Mouse (Mus musculus) adrenal gland, postnatal 36 days (tissue): ENCODE results near the gene Gjc2. TPM values are rescaled to one million over a fixed set of nuclear protein-coding genes. Genes with fewer than 3 reads are reported as not detected.

ENCODE experiments used
- total RNA-seq, 2 experiments: library from RNA; stranded (reverse); gene quantifications; 2 replicates each; pipeline ENCODE4 v1.2.3; 2021

The Gjc2 gene
- total RNA-seq, 2 experiments from 2014 or later: 0.40 TPM

Other genes starting within 250 kb of the Gjc2 start
- 100 to 1,000 TPM; 173 to 181 TPM for gene Rnf187, start 244.3 kb downstream of the Gjc2 start, total RNA-seq
- 1 to 10 TPM; 4.5 to 5.8 TPM for gene Hist3h2ba, start 234.3 kb downstream of the Gjc2 start, total RNA-seq
- 10 to 100 TPM; 20.0 to 21.8 TPM for gene Hist3h2a, start 228.5 kb downstream of the Gjc2 start, total RNA-seq
- gene Trim17, start 228.5 kb downstream of the Gjc2 start, total RNA-seq: under 1 TPM; 0.10 to 0.26 TPM
- gene Trim11, start 205.1 kb downstream of the Gjc2 start, total RNA-seq: 10 to 100 TPM; 23.7 to 25.5 TPM
- under 1 TPM; 0.93 to 0.95 TPM for gene Obscn, start 46.8 kb downstream of the Gjc2 start, total RNA-seq
- gene Iba57, start 19.5 kb downstream of the Gjc2 start, total RNA-seq: 10 to 100 TPM; 18.5 to 22.2 TPM
- gene Guk1, start 9.0 kb upstream of the Gjc2 start, total RNA-seq: 10 to 100 TPM; 62.2 to 68.3 TPM
- gene Mrpl55, start 19.3 kb upstream of the Gjc2 start, total RNA-seq: 10 to 100 TPM; 46.1 to 60.7 TPM
- 10 to 100 TPM; 25.2 to 29.2 TPM for gene 2310033P09Rik, start 25.1 kb upstream of the Gjc2 start, total RNA-seq
- 100 to 1,000 TPM; 461 to 465 TPM for gene Arf1, start 45.1 kb upstream of the Gjc2 start, total RNA-seq
- not detected for gene Wnt3a, start 107.5 kb upstream of the Gjc2 start, total RNA-seq
- 1 to 10 TPM; 1.3 to 1.5 TPM for gene Wnt9a, start 123.7 kb upstream of the Gjc2 start, total RNA-seq
- not detected for gene Prss38, start 192.4 kb upstream of the Gjc2 start, total RNA-seq